Mouse (Mus musculus): ENCODE measurements at regions not wholly inside any gene's neighbourhood (a gene's known extent, or its start where the extent isn't known, plus 50 kb on each side); places are given as distances from the start of the nearest gene placed in this dataset.
"Not testable (repeated sequence)": the region's sequence is repeated elsewhere in the genome, so short reads cannot be mapped to it uniquely, and the experiment has no call there.

DNA sequence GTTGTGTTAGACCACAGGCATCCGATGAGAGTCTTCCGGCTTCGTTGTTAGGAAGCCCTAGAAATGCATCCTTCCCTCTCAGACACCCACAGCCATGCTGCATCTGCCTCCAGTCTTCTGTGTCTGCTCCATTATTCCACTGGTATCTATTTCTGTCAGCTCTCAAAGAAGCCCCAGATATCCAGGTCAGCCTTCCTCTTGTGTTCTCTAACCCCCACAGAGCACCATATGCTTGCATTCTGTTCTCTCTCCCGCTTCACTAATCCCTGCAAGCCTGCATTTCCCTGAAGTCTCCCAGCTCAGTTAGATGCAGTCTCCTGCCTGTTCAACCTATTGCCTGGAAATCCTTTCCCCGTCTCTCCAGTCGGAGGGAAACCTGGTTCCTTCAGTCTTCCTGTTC, 53.6 kb upstream of the Wdfy3 start:
- DNase-seq (ENCODE audit: low spot score), result no peak

DNA sequence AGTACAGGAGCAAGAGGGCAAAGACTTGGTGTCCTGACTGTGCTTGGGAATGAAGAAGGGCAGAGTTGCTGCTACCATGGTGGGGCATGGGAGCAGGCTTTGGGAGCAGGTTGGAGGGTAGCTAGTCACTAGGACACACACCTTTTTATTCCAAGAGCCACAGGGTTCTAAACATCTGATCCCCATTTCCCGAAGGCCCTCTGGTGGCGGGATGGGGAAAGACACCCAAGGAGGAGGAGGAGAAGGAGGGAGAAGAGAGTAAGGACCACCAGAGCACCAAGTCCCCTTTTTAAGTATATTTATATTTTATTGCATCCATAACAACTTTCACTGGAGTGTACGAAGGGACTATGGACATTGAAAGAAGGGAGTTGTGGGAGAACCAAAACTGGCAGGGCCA, 57.0 kb upstream of the Wdfy3 start:
- DNase-seq (ENCODE audit: low spot score), result peak; percentile 13

DNA sequence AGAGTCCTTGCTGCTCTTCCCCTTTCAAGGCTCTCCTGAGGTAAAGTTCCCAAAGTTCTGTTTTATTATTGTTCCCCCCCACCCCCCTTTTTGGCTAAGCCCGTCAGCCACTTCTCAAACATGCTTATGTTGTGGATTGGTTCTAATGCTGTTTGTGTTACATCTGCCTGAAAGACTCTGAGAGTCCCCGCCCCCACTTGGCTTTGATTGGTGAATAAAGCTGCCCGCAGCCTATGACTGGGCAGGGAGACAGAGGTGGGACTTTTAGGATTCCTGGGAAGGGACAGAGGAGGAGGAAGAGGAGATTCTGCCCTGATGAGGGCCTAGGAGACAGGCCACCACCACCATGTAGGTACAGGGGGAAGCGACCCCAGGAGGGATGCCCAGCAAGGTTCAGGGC, 78.3 kb upstream of the Wdfy3 start:
- DNase-seq (ENCODE audit: low spot score), result no peak

DNA sequence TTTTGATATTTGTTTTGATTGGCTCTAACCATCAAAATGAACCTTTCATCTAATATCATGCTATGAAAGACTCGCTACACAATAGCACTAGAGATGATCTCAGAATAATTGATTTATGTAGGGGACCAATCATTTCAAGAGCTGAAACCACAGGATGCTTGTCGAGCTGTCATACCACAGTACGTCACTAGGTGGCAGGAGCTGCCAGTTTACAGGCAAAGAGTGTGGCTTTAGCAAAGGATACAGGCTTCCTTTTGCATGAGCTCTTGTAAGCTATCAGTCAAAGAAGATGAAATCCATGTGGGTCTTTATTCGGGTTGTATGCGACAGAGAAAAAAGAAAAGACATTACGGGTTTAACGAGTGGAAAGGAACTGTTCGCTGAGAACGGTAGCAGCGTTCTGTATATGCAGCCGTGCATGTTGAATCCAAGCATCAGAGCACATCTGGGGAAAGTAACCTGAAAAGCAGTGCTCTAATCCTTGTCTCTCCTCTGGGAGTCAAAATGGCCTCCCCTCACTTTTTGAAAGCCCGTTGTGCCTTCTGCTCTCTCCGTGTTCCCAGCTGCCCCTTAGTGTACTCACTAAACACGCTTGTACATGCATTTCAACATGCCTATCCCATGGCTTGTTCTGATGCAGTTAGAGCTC, 79.9 kb upstream of the Wdfy3 start:
- DNase-seq (ENCODE audit: low spot score), result peak; percentile 73

DNA sequence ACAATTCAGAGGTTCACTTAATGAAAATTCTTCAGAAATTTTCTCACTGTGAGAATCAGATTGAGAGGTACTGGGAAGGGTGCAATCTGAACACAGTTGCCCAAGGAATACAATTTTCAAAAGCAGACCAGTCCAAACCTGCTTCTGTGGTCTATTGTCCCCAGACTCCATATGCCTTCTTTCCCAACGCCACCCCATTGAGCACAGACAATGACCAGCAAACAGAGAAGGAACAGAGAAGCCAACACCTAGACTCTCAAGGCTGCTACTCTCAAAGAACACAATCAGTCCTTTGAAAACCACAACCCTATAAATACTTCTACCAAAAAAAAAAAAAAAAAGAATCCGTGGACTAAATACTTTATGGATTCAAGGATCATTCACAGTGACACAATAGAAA, 89.9 kb upstream of the Wdfy3 start:
- DNase-seq (ENCODE audit: low spot score), result no peak

DNA sequence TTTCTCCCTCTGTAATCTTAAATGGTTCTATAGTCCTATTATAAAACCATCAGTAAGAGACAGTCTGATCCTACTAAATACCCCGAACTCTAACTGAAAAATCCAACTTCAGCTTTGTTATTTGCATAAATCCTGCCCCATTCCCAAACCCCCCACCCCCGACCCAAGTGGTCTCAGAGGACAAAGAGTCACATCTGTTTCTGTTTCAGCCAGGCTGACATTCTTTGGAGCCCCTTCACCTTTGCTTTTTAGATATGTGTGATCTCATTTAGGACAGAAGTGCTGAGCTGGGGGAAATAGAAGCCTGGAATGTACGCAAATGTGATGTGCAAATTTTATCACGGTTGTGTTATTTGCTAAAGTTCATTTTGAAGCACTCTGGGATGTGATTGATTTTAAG, 98.3 kb upstream of the Wdfy3 start:
- DNase-seq (ENCODE audit: low spot score), result no peak

DNA sequence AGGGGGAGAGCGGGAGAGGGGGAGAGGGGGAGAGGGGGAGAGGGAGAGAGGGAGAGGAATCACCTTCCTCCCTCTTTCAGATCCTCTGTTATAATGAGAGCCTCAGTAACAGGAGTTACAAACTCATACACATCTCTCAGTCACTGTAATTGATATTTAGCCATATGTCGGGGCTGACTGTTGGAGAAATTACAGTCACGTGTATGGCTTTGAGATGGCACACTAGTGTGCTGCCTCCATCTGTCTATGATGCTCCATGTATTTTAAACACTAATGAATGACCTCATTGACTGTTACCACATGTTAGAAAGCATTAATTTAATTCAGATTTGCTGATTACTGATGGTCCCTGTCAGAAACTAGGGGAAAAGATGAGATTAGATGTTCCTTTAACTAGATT, 102.1 kb upstream of the Wdfy3 start:
- no peak for DNase-seq (ENCODE audit: low spot score)

DNA sequence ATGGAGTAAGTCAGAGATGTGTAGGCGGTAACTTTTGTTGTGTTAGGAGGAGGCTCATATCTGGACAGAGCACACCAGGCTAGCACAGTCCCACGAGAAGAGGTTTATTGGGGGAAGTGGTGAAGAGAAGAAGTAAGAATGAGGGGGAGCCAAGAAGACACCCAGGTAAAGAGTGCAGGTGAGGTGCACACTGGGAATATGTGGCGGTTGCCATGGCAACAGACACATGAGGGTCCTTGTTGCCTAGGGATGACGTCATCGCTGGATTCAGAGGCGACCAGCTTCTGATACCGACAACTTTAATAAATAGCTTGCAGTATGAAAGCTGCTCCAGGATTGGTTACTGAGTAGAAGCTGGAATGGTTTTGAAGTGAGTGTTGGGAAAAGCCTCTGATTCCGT, 110.5 kb upstream of the Wdfy3 start:
- DNase-seq (ENCODE audit: low spot score), result no peak

DNA sequence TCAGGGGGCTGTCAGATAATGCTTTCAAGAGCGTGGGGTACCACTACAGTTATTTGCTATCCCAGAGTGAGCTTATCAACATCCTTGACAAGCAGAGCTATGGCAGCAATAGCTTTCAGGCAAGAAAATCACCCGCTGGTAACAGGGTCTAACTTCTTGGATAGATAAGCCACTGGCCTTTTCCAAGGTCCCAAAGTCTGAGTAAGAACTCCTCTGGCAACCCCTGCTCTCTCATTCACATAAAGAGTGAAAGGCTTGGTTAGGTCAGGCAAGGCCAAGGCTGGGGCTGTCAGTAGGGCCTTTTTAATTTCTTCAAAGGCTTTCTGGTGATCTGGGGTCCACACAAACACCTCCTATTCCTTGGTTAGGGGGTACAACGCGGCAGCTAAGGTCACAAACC, 119.2 kb upstream of the Wdfy3 start:
- not testable (repeated sequence) for DNase-seq (ENCODE audit: low spot score)

DNA sequence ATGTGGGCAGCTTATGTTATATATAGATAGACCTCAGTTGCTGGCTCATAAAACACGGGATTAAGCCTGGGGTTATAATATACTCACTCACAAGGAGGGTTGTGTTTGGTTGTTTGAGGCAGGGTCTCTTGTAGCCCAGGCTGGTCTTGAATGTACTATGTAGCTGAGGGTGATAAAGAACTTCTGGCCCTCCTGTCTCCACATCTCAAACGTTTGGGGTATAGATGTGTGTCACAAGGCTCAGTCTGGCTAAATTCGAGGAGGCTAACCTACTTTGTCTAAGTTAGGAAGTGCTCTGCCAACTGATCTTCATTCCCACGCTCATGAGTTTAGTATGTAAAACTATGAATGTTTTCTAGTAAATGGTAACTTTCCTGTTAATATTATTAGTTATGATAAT, 136.7 kb upstream of the Wdfy3 start:
- DNase-seq (ENCODE audit: low spot score), result no peak

DNA sequence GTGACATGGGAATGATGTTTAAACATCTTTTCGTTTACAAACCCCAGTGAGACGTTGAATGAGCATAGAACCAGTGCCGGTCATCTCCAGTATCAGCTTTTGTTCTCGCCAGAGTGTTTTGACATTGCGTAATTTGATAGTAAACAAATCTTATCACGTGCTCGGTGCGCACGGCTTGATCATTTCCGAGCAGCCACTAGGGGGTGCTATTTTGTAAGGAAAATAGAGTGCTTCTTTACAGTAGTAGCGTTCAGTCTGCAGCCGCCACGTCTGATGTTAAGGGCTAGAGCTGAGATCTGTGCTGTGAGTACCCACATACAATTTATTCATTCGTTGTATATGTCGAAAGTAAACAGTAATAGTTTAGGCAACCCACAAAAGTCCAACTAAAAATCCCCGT, 137.2 kb upstream of the Wdfy3 start:
- peak; percentile 85 for DNase-seq (ENCODE audit: low spot score)

DNA sequence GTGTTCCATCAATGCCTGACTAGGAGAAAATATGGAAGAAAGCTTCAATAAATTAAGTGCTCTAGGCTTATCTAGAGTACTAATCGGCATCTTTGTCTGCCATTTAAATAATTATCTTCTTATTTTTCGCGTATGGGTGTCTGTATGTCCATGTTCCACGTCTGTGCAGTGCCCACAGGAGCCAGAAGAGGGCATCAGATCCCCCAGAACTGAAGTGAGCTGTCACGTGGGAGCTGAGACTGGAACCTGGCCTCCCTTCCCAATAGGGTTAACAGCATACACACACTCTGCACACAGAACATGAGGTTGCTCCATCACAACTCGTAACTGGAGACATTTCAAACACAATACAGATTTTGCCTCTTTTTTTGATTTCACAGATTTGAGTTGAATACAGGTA, 143.4 kb upstream of the Wdfy3 start:
- peak; percentile 29 for DNase-seq (ENCODE audit: low spot score)

DNA sequence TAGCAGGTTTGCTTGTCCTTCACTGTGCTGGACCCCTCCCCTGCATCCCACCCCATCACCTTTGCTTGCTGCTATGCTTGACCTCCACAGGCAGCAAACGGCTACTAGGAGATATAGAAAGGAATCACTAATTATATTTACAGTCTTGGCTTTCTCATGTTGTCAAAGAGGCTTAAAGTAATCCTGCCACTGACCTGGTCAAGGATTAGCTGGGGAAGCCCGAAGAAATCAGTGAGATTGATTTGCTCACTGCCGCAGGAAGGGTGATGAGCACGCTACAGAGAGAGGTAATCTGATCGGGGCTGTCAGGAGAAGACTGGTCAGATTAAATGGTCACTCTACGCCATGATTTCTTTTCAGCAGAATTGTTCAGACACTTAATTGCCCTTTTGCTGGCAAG, 157.4 kb upstream of the Wdfy3 start:
- no peak for DNase-seq (ENCODE audit: low spot score)

DNA sequence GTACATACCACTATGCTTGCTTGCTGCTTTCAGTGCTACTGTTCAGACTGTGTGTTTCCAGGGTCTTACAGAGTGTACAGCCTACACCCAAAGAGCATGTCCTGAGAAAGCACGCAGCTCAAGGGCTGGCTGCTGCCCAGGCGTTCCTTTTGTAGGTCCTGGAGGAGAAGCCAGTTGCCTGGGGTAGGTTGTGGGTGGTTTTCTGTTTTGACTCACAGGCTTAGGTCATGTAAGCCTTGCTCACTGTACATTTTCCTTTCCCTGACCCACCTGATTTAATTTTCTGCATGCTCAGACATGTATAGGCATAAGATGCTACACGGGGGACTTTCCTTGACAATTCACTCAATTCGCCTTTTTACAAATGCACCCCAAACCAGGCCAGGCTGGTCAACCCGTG, 172.9 kb upstream of the Wdfy3 start:
- DNase-seq (ENCODE audit: low spot score), result no peak

DNA sequence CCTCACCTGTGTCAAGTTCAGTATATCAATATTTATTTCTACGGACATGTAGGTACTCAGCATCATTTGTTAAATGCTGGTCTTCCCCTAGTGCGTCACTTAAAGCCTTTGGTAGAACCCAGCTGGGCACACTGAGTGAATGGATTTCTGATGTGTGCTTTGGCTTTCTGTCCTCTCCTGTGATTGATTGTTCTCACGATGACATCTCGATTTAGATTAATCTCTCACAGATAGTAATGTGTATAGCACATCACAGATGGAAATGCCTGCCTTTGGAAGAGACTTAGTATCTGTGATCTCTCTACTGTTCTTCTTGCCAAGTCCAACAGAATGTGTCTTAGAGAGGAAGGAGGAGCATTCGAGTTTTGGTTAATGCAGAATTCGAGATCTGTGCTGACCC, 175.0 kb upstream of the Wdfy3 start:
- no peak for DNase-seq (ENCODE audit: low spot score)

DNA sequence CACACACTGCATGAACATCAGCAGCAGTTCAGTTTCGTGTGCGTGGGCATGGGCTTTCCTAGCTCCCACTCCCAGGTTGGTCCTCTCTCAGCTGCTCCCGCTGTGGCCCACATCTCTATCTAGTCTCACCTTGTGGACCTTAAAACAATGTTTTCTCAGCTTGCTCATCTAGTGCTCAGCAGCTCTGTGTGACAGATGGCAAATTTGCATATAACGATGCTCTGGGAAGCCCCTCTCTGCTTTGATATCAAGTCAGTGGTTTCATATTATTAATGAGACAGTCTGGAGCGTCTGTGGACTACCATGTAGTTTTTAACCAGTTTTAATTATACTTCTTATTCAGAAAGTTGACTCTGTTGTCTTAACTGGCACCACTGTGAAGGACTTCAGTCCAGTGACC, 179.0 kb upstream of the Wdfy3 start:
- no peak for DNase-seq (ENCODE audit: low spot score)

DNA sequence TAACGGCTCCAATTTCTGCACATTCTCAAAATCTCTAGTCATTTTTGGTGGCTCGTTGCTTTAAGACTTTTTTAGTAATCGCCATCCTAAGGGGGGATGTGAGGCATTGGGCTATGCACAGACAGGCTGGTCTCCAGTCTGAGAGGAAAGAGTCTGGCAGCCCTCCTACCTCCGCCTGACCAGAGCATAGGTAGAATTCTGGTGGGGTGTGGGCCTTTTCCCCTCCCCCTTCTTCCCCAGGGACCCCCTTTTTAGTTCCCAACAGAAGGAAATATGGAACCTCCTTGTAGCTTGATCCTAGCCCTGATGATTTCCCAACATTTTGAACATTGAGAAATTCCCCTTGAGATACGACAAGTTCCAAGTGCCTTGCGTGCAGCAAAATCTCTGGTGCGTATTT, 181.4 kb upstream of the Wdfy3 start:
- peak; percentile 19 for DNase-seq (ENCODE audit: low spot score)

DNA sequence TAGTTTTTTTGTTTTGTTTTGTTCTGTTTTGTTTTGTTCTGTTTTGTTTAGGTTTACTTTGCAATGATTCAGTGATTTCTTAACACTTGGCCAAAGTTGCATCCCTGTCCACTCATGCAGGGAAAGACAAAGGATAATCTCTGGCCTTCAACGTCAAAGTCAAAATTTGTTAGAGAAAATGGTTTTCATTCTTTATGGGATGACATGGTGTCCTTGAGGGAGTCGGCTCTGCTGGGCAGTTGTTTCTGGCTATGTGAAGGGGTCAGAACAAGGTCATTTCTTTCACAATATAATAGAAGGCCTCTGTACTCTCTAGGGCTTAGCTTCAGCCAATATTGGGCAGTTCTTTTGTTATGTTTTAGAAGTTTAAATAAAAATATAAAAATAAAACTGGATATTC, 184.1 kb upstream of the Wdfy3 start:
- DNase-seq (ENCODE audit: low spot score), result peak; percentile 44

DNA sequence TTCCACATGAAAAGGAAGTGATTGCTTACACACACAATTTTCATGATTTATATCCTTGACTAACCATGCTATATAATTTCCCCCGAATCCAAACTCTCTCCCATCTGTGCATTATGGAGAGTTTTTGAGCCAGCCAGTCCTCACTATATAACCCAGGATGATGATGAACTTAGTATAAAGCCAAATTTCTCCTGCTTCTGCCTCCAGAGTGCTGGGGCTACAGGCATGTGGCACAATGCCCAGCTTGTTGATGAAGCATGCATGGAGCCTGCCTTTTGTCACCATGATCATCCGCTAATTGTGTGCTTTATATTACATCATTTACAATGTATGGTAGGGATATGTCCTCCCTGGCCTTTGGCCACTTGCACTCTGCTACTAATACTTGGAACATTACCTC, 187.4 kb upstream of the Wdfy3 start:
- DNase-seq (ENCODE audit: low spot score), result no peak

DNA sequence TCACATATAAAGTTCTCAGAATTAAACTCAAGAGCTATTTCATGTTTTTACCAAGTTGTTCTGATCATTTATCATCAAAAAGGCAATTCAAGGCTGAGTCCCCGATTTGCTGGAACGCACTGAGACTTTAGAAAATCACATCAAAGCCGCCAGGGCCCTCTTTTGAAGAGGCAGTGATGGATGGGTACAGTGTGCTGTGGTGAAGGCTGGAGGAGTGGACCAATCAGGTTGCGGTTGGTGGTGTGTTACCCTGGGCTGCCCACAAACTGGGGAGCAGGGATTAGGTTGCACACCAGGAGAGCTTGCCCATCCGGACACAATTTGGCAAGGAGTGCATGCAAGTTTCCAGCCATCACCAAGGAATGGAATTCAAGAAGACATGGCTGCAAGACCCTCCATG, 191.9 kb upstream of the Wdfy3 start:
- no peak for DNase-seq (ENCODE audit: low spot score)

DNA sequence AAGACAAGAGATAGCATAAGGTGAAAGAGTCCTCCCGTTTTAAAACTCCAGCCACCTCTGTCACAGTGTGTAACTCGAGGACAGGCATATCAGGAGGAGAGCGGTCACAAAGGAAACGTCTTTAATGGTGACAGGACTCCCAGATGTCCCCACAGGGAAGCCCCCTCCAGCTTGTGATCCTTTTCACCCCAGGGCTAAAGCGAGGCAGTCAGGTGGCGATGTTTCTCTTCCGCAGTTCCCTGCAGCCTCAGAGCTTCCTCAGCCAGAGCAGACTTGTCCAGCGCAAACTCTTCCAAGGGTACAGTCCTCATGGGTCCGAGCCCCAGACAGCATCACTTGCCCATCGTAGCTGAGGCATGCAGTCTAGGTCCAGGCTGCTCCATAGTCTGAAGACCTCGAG, 196.7 kb upstream of the Wdfy3 start:
- no peak for DNase-seq (ENCODE audit: low spot score)

DNA sequence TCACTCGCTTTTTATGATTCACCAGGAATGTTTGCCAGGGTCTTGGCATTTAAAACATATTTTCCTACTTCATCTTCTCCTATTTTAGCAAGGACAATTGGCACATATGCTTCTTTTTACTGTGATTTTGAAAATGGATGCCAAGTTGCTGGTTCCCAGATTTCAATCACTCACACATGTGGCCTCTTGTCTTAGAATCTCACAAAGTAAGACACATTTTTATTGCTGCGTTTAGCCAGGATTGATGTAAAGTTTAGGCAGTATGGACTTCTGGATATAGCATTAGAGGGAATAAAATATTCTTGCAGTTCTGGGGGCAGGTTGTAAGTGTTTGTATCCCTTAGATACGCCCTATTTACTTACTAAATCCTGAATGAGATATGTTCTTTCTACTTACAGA, 197.4 kb upstream of the Wdfy3 start:
- DNase-seq (ENCODE audit: low spot score), result no peak

DNA sequence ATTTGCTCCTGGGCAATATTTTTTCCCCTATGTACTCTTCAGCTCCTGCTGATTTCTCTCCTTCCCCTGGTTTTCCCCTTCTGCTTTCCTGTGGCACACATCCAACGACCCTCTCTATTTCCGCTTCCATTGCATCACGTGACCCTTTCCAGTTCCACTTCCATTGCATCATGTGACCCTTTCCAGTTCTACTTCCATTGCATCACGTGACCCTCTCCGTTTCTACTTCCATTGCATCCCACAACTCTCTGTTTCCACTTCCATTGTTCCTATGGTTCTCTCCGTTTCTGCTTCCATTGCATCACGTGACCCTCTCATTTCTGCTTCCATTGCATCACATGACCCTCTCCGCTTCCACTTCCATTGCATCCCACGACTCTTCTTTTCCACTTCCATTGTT, 199.5 kb upstream of the Wdfy3 start:
- DNase-seq (ENCODE audit: low spot score), result no peak

DNA sequence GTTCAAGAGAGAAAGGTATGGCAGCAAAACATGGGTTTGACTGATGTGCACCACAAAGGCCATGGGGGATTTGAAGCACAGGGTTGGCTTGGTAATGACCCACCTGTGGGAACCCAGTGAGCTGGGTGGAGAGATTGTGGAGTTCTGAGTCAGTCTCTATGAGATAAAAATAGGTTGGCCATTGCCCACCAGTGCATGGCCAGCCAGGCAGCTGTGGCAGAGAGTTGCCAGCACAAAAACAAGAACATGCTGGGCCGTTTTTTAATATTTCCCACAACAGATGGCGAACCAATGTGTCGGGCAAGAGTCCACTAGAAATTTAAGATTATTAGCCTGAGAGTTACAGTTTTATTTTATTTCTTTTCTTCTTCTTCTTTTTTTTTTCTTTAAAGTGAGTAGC, 205.6 kb upstream of the Arhgap24 start:
- no peak for DNase-seq (ENCODE audit: low spot score)

All from gastrocnemius, adult 18-20 months (tissue).